Mouse (Mus musculus) lung, adult 2 months (tissue): ENCODE measurements around the gene Gpr155.

Experiments used
- CTCF ChIP-seq: fragments of 200-500 bp; IDR thresholded peaks from 2 replicates; pipeline ENCODE4 v1.5.1; 2011; ENCODE audit warnings: mild to moderate bottlenecking, low read length, control low read depth; ENCODE audit not compliant: insufficient read depth
- POLR2A ChIP-seq: fragments of 200-500 bp; IDR thresholded peaks from 2 replicates; pipeline ENCODE4 v1.6.1; 2011; ENCODE audit warnings: low read depth, mild to moderate bottlenecking, control low read depth, low read length, borderline replicate concordance; ENCODE audit errors: extremely low read depth

DNA sequence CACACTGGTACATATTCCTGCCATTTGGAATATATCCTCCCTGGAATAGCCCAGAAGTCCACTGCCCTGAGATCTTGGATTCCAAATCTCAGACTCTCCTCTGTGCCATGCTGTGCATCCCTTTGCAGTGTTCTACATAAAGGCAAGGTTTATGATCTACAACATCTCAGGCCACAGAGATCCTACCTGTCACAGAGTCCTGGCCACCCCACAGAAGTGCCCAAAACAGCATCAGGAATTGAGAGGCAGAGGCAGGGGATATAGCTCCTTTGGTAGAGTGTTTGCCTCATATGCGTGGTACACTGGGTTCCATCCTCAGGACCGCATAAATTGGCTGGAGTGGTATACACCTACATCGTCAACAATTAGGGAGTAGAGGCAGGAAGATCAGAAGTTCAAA lies 8.1 kb upstream of the Gpr155 start:
- no peak for TF ChIP-seq POLR2A
- no peak for TF ChIP-seq CTCF
